Mouse (Mus musculus) mouse embryonic stem cell (cell line): ENCODE data around the gene Ciz1.
"Not testable (repeated sequence)": the region's sequence is repeated elsewhere in the genome, so short reads cannot be mapped to it uniquely, and the experiment has no call there.

Experiments used
- in situ Hi-C, 2 experiments: fragments of 300-500 bp; cut with MboI; formaldehyde crosslinking; loops; 1 replicate in 1 of 2; 3 replicates in 1 of 2; pipeline ENCODE4 v1.14.3; 2019 to 2020; ENCODE audit warnings: low sequenced_read_pairs in 2 of 2, low pct_unique_long_range_greater_than_20kb in 1 of 2, mixed read lengths in 1 of 2; ENCODE audit not compliant: unreplicated experiment in 1 of 2

Gene Ciz1

GRCm38 (mm10) chr2:32342539-32343350 lies 9.4 kb upstream of the Ciz1 start:
- in situ Hi-C loops = no loop called here

- in situ Hi-C loops = no loop called here
Observed at GRCm38 (mm10) chr2:32343351-32343671, 8.8 kb upstream of the Ciz1 start.

- in situ Hi-C loops = no loop called here
Observed at GRCm38 (mm10) chr2:32344056-32344455, 8.1 kb upstream of the Ciz1 start.

- in situ Hi-C loops = no loop called here
Observed at GRCm38 (mm10) chr2:32344598-32345321, 7.4 kb upstream of the Ciz1 start.

- in situ Hi-C loops = no loop called here
Observed at GRCm38 (mm10) chr2:32347019-32347418, 5.1 kb upstream of the Ciz1 start.

GRCm38 (mm10) chr2:32348311-32348710 lies 3.8 kb upstream of the Ciz1 start:
- in situ Hi-C loops = no loop called here

GRCm38 (mm10) chr2:32349625-32350255 lies 2.4 kb upstream of the Ciz1 start:
- in situ Hi-C loops = no loop called here

GRCm38 (mm10) chr2:32350471-32351051 lies 1.6 kb upstream of the Ciz1 start:
- in situ Hi-C loops = no loop called here

GRCm38 (mm10) chr2:32351471-32351961 lies 611 bp upstream of the Ciz1 start:
- in situ Hi-C loops = no loop called here

- in situ Hi-C loops = no loop called here
Observed at GRCm38 (mm10) chr2:32353007-32353542, 948 bp downstream of the Ciz1 start, which contains the start of gene Dnm1. Dnm1 (minus strand) TSS chr2:32353338.

- in situ Hi-C loops = no loop called here
Observed at GRCm38 (mm10) chr2:32353836-32354235, 1.7 kb downstream of the Ciz1 start.

GRCm38 (mm10) chr2:32354336-32354895 lies 2.3 kb downstream of the Ciz1 start:
- in situ Hi-C loops = no loop called here

GRCm38 (mm10) chr2:32356216-32356615 lies 4.1 kb downstream of the Ciz1 start:
- in situ Hi-C loops = no loop called here

- in situ Hi-C loops = no loop called here
Observed at GRCm38 (mm10) chr2:32357710-32358109, 5.6 kb downstream of the Ciz1 start.

- in situ Hi-C loops = no loop called here
Observed at GRCm38 (mm10) chr2:32358381-32358780, 6.3 kb downstream of the Ciz1 start.

- in situ Hi-C loops = no loop called here
Observed at GRCm38 (mm10) chr2:32360741-32361140, 8.6 kb downstream of the Ciz1 start.

- in situ Hi-C loops = no loop called here
Observed at GRCm38 (mm10) chr2:32361437-32361836, 9.3 kb downstream of the Ciz1 start.

- in situ Hi-C loops = not testable (repeated sequence)
Observed at GRCm38 (mm10) chr2:32362274-32362673, 10.1 kb downstream of the Ciz1 start.
